Mouse (Mus musculus) neutrophil, adult 5-6 weeks (primary cell): ENCODE measurements around the gene Eif1ad. TPM values are rescaled to one million over a fixed set of nuclear protein-coding genes. Genes with fewer than 3 reads are reported as not detected.

ENCODE experiments used
- ATAC-seq: fragments of 151-379, 151-347 bp; 2 replicates; pipeline ENCODE4 v1.8.0; 2017; ENCODE audit warnings: mild to moderate bottlenecking, moderate TSS enrichment; ENCODE audit not compliant: insufficient number of reproducible peaks, poor library complexity, low FRiP score, severe bottlenecking; ENCODE audit errors: extremely low read depth
- total RNA-seq: library from RNA; stranded (forward); fragments of 200-1000 nt; gene quantifications from 2 replicates; pipeline ENCODE4 v1.2.3, GENCODE M21; 2017

Eif1ad gene
- total RNA-seq, 1 experiment from 2014 or later = 36.8 TPM

DNA sequence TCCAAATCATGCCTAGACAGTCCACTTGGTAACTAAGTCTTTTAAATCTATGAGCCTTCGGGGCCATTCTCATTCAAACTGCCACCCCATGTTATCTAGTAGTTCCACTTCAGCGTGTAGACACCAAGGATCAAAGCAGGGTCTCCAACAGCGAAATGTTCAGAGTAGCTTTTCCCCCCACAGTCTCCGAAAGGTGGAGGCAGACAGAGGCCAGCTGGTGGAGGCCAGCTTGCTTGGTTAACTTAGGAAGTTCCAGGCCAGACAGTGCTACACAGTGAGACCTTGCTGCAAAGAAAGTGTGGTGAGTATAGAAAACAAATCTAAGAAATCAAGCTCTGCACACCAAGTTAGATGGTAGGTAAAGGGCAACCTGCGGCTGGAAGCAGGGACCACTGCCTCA is 44.1 kb downstream of the Eif1ad start:
- ATAC-seq = no peak

GRCm38 (mm10) chr19:5411961-5412360 is 45.4 kb downstream of the Eif1ad start:
- ATAC-seq = no peak

DNA sequence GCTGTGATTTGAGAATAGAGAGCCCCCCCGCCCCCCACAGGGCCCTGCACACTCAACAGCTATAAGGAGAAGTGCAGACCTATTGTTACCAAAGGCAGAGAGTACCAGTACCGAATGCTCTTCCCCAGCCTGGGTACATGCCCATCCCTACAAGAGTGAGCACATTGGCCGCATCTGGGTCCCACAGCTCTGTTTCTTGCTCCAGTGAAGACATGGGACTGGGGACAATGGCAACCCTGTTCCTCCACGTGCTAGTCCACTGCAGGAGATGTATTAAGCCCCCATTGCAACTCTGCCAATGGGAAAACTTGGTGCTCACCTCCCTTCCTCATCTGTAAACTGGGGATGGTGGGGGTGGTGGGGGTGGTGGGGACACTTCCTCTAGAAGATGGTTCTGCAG is 47.3 kb downstream of the Eif1ad start:
- ATAC-seq = no peak

- ATAC-seq = no peak
Measured at GRCm38 (mm10) chr19:5414534-5414957, 48.0 kb downstream of the Eif1ad start.

DNA sequence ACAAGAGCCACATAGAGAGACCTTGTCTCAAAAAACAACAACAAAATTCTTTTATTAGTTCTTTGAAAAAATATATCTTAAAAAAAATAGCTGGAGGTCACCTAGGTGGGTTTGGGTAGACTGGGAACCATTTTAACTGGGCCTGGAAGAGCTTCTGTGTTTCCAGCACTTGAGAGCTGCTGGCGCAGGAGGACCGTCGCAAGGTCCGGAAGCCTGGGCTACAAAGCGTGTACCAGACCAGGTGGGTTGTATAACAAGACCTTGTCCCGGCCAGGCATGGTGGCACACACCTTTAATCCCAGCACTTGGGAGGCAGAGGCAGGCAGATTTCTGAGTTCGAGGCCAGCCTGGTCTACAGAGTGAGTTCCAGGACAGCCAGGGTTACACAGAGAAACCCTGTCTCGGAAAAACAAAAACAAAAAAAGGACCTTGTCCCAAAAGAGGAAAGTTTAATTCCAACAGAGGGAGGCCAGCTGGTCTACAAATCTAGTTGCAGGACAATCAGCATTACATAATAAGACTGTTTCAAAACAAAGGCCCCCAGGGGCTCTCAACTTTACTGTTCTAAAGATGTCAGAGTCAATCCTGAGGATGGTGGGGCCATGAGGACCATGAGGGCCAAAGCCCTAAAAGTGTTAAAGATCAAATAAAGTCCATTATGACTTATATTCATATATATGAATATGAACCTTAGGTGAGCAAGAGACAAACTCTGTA is 52.4 kb downstream of the Eif1ad start:
- ATAC-seq = no peak

- ATAC-seq = no peak
Measured at GRCm38 (mm10) chr19:5419630-5420029, 53.1 kb downstream of the Eif1ad start.

DNA sequence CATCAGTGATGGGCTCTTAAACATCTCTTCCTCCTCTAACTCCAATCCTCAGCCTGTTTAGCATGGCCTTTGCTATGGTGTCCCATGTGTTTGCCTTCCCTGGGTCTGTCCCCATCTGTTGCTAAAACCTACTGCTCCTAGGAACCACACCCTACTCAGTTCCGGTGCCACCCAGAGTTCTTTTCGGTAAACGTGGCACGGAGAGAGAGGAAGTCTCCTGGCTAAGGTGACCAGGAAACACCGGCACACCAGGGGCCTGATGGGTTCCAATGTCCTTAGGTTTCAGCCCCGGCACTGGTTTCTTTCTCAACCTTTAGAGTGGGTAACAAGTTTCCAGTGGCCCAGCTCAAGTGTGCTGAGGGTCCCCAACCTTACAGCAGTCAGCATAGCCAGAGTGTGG is 54.0 kb downstream of the Eif1ad start:
- ATAC-seq = no peak

Other genes starting within 250 kb of the Eif1ad start
- 16.7 and 18.7 TPM in 2 replicates for gene Klc2, start 248.2 kb upstream of the Eif1ad start, total RNA-seq
- gene Pacs1, start 93.6 kb upstream of the Eif1ad start, total RNA-seq = 50.5 and 54.0 TPM in 2 replicates
- 273 and 288 TPM in 2 replicates for gene Sf3b2, start 71.3 kb upstream of the Eif1ad start, total RNA-seq
- gene Gal3st3, start 68.4 kb upstream of the Eif1ad start, total RNA-seq = not detected in 2 replicates
- gene Catsper1, start 31.0 kb upstream of the Eif1ad start, total RNA-seq = not detected in 2 replicates
- gene Cst6, start 17.2 kb upstream of the Eif1ad start, total RNA-seq = 1.4 TPM in 1 of 2 replicates, not detected in the other
- 15.2 and 17.9 TPM in 2 replicates for gene Banf1, start 427 bp downstream of the Eif1ad start, total RNA-seq
- 135 and 147 TPM in 2 replicates for gene Sart1, start 22.0 kb downstream of the Eif1ad start, total RNA-seq
- 1.5 TPM in 1 of 2 replicates, not detected in the other for gene Tsga10ip, start 35.8 kb downstream of the Eif1ad start, total RNA-seq
- 91.6 and 100 TPM in 2 replicates for gene Drap1, start 58.2 kb downstream of the Eif1ad start, total RNA-seq
- 21.1 and 22.2 TPM in 2 replicates for gene AI837181, start 58.4 kb downstream of the Eif1ad start, total RNA-seq
- not detected in 2 replicates for gene Fosl1, start 80.8 kb downstream of the Eif1ad start, total RNA-seq
- 2.3 and 2.8 TPM in 2 replicates for gene Ccdc85b, start 91.2 kb downstream of the Eif1ad start, total RNA-seq
- 133 and 137 TPM in 2 replicates for gene Fibp, start 93.9 kb downstream of the Eif1ad start, total RNA-seq
- gene Ctsw, start 101.8 kb downstream of the Eif1ad start, total RNA-seq = 11.1 and 11.2 TPM in 2 replicates
- gene Efemp2, start 107.2 kb downstream of the Eif1ad start, total RNA-seq = 0.70 TPM in 1 of 2 replicates, not detected in the other
- gene Mus81, start 121.7 kb downstream of the Eif1ad start, total RNA-seq = 19.0 and 22.0 TPM in 2 replicates
- 1,009 and 1,084 TPM in 2 replicates for gene Cfl1, start 123.7 kb downstream of the Eif1ad start, total RNA-seq
- gene 1700020D05Rik, start 137.0 kb downstream of the Eif1ad start, total RNA-seq = 0.86 and 5.0 TPM in 2 replicates
- gene Snx32, start 143.8 kb downstream of the Eif1ad start, total RNA-seq = 7.4 and 11.3 TPM in 2 replicates
- 0.23 and 0.25 TPM in 2 replicates for gene Ovol1, start 193.9 kb downstream of the Eif1ad start, total RNA-seq
- gene Ap5b1, start 201.3 kb downstream of the Eif1ad start, total RNA-seq = 14.6 and 18.0 TPM in 2 replicates
- gene Rnaseh2c, start 235.1 kb downstream of the Eif1ad start, total RNA-seq = 50.5 and 64.0 TPM in 2 replicates
- 77.8 and 89.0 TPM in 2 replicates for gene Kat5, start 243.5 kb downstream of the Eif1ad start, total RNA-seq